Mouse (Mus musculus): ENCODE measurements around the gene Qsox2. TPM values are rescaled to one million over a fixed set of nuclear protein-coding genes. Genes with fewer than 3 reads are reported as not detected.

Qsox2 gene
- polyA plus RNA-seq, 1 experiment from 2014 or later, result 5.2 TPM

- no peaks in the 10 kb centered on the region for H3K4me1 ChIP-seq (replicated peaks)
- no peak overlapping the region for H3K4me3 ChIP-seq (replicated peaks)
- no peak overlapping the region for H3K27ac ChIP-seq (replicated peaks)
- H3K9ac ChIP-seq, result no peak overlapping the region
- no peaks in the 10 kb centered on the region for H3K27me3 ChIP-seq
- H3K9me3 ChIP-seq (replicated peaks), result no peaks in the 10 kb centered on the region
- WGBS (ENCODE audit: insufficient replicate concordance), result 63% methylated on average over 4 of the region's 4 CpGs
- H3K36me3 ChIP-seq (replicated peaks), result peaks cover 29% of the 10 kb centered on the region; the same call in 1 of the 2 replicates
- H3K4me2 ChIP-seq, result no peak overlapping the region
- no peak for ATAC-seq (ENCODE audit: insufficient read depth)
Measured at GRCm38 (mm10) chr2:26225242-26225641, 12.1 kb downstream of the Qsox2 start.

- ATAC-seq (ENCODE audit: insufficient read depth), result no peak
Measured at GRCm38 (mm10) chr2:26223961-26224360, 13.4 kb downstream of the Qsox2 start.

GRCm38 (mm10) chr2:26214526-26214925 lies 22.8 kb downstream of the Qsox2 start:
- ATAC-seq (ENCODE audit: insufficient read depth), result no peak

More at GRCm38 (mm10) chr2:26223961-26224360, 13.4 kb downstream of the Qsox2 start:
- Histone ChIP-seq H3K4me1 (replicated peaks) (no peaks in the 10 kb centered on the region), H3K36me3 (replicated peaks) (peaks cover 29% of the 10 kb centered on the region; the same call in 1 of the 2 replicates), H3K9ac (no peak overlapping the region), H3K27ac (replicated peaks) (no peak overlapping the region), H3K4me3 (replicated peaks) (no peak overlapping the region), H3K4me2 (no peak overlapping the region), H3K9me3 (replicated peaks) (no peaks in the 10 kb centered on the region), H3K27me3 (no peaks in the 10 kb centered on the region)
- 69% methylated on average over 3 of the region's 3 CpGs for WGBS (ENCODE audit: insufficient replicate concordance)

GRCm38 (mm10) chr2:26209566-26209965 lies 27.8 kb downstream of the Qsox2 start:
- peaks cover 35% of the 10 kb centered on the region for H3K36me3 ChIP-seq (replicated peaks)
- no peak overlapping the region for H3K4me3 ChIP-seq (replicated peaks)
- H3K27me3 ChIP-seq, result peaks cover 36% of the 10 kb centered on the region
- no peak overlapping the region for H3K9ac ChIP-seq
- H3K9me3 ChIP-seq (replicated peaks), result no peaks in the 10 kb centered on the region
- 70% methylated on average over 3 of the region's 3 CpGs for WGBS (ENCODE audit: insufficient replicate concordance)
- H3K27ac ChIP-seq (replicated peaks), result no peak overlapping the region
- ATAC-seq (ENCODE audit: insufficient read depth), result no peak
- H3K4me1 ChIP-seq (replicated peaks), result peaks cover 9% of the 10 kb centered on the region
- H3K4me2 ChIP-seq, result no peak overlapping the region

More at GRCm38 (mm10) chr2:26214526-26214925, 22.8 kb downstream of the Qsox2 start:
- H3K27ac ChIP-seq (replicated peaks), result no peak overlapping the region
- H3K4me3 ChIP-seq (replicated peaks), result no peak overlapping the region
- H3K9ac ChIP-seq, result no peak overlapping the region
- peaks cover 45% of the 10 kb centered on the region for H3K36me3 ChIP-seq (replicated peaks)
- H3K4me1 ChIP-seq (replicated peaks), result 0 out of 2 replicates have a peak, but pooled peaks cover 3% of the 10 kb centered on the region
- WGBS (ENCODE audit: insufficient replicate concordance), result 54% methylated on average over 3 of the region's 3 CpGs
- H3K9me3 ChIP-seq (replicated peaks), result no peaks in the 10 kb centered on the region
- no peak overlapping the region for H3K4me2 ChIP-seq
- H3K27me3 ChIP-seq, result no peaks in the 10 kb centered on the region

GRCm38 (mm10) chr2:26208126-26208789 lies 29.1 kb downstream of the Qsox2 start, which contains the start of gene Lhx3:
Gene Lhx3, minus strand, starts transcription at chr2:26208289.
- H3K9me3 ChIP-seq (replicated peaks), result no peaks in the 10 kb centered on the region
- H3K27me3 ChIP-seq, result peaks cover 49% of the 10 kb centered on the region
- no peak within 1 kb of the TSS for H3K9ac ChIP-seq
- H3K4me3 ChIP-seq (replicated peaks), result no peak within 1 kb of the TSS
- H3K27ac ChIP-seq (replicated peaks), result no peak within 1 kb of the TSS
- peak; percentile 76 for ATAC-seq (ENCODE audit: insufficient read depth)
- H3K36me3 ChIP-seq (replicated peaks), result peaks cover 28% of the 10 kb centered on the region
- H3K4me2 ChIP-seq, result no peak within 1 kb of the TSS
- peaks cover 7% of the 10 kb centered on the region for H3K4me1 ChIP-seq (replicated peaks)
- WGBS (ENCODE audit: insufficient replicate concordance), result 7% methylated on average over 19 of the region's 19 CpGs

- Histone ChIP-seq H3K27ac (replicated peaks) (no peak overlapping the region), H3K36me3 (replicated peaks) (peaks cover 28% of the 10 kb centered on the region), H3K4me2 (no peak overlapping the region), H3K9ac (no peak overlapping the region), H3K4me1 (replicated peaks) (peaks cover 7% of the 10 kb centered on the region), H3K4me3 (replicated peaks) (no peak overlapping the region), H3K9me3 (replicated peaks) (no peaks in the 10 kb centered on the region), H3K27me3 (peaks cover 56% of the 10 kb centered on the region)
- no peak for ATAC-seq (ENCODE audit: insufficient read depth)
- 11% methylated on average over 9 of the region's 9 CpGs for WGBS (ENCODE audit: insufficient replicate concordance)
Measured at GRCm38 (mm10) chr2:26207559-26207958, 29.8 kb downstream of the Qsox2 start.

GRCm38 (mm10) chr2:26205761-26206160 lies 31.6 kb downstream of the Qsox2 start:
- Histone ChIP-seq H3K9me3 (replicated peaks) (no peaks in the 10 kb centered on the region), H3K9ac (no peak overlapping the region), H3K27me3 (peaks cover 74% of the 10 kb centered on the region), H3K4me3 (replicated peaks) (no peak overlapping the region), H3K27ac (replicated peaks) (no peak overlapping the region), H3K36me3 (replicated peaks) (peaks cover 10% of the 10 kb centered on the region), H3K4me1 (replicated peaks) (peaks cover 7% of the 10 kb centered on the region), H3K4me2 (no peak overlapping the region)
- no peak for ATAC-seq (ENCODE audit: insufficient read depth)
- WGBS (ENCODE audit: insufficient replicate concordance), result 13% methylated on average over 10 of the region's 10 CpGs

GRCm38 (mm10) chr2:26205126-26205525 lies 32.2 kb downstream of the Qsox2 start:
- Histone ChIP-seq H3K4me3 (replicated peaks) (no peak overlapping the region), H3K4me1 (replicated peaks) (peaks cover 7% of the 10 kb centered on the region), H3K36me3 (replicated peaks) (peaks cover 3% of the 10 kb centered on the region), H3K9me3 (replicated peaks) (no peaks in the 10 kb centered on the region), H3K4me2 (no peak overlapping the region), H3K9ac (no peak overlapping the region), H3K27ac (replicated peaks) (no peak overlapping the region), H3K27me3 (peaks cover 80% of the 10 kb centered on the region)
- ATAC-seq (ENCODE audit: insufficient read depth), result no peak
- WGBS (ENCODE audit: insufficient replicate concordance), result under 1% methylated on average over 16 of the region's 16 CpGs

- ATAC-seq (ENCODE audit: insufficient read depth), result no peak
- no peak overlapping the region for H3K4me2 ChIP-seq
- WGBS (ENCODE audit: insufficient replicate concordance), result 4% methylated on average over 36 of the region's 36 CpGs
- H3K4me3 ChIP-seq (replicated peaks), result no peak overlapping the region
- no peaks in the 10 kb centered on the region for H3K9me3 ChIP-seq (replicated peaks)
- H3K4me1 ChIP-seq (replicated peaks), result no peaks in the 10 kb centered on the region
- H3K27ac ChIP-seq (replicated peaks), result no peak overlapping the region
- H3K27me3 ChIP-seq, result peaks cover 100% of the 10 kb centered on the region
- H3K36me3 ChIP-seq (replicated peaks), result no peaks in the 10 kb centered on the region
- no peak overlapping the region for H3K9ac ChIP-seq
Measured at GRCm38 (mm10) chr2:26202849-26203475, 34.4 kb downstream of the Qsox2 start.

GRCm38 (mm10) chr2:26201926-26202848 lies 35.1 kb downstream of the Qsox2 start:
- Histone ChIP-seq H3K36me3 (replicated peaks) (no peaks in the 10 kb centered on the region), H3K4me2 (no peak overlapping the region), H3K27me3 (peaks cover 100% of the 10 kb centered on the region), H3K9ac (no peak overlapping the region), H3K4me1 (replicated peaks) (no peaks in the 10 kb centered on the region), H3K27ac (replicated peaks) (no peak overlapping the region), H3K9me3 (replicated peaks) (no peaks in the 10 kb centered on the region), H3K4me3 (replicated peaks) (no peak overlapping the region)
- WGBS (ENCODE audit: insufficient replicate concordance), result 2% methylated on average over 77 of the region's 77 CpGs
- ATAC-seq (ENCODE audit: insufficient read depth), result no peak

GRCm38 (mm10) chr2:26198488-26198887 lies 38.8 kb downstream of the Qsox2 start:
- 2% methylated on average over 10 of the region's 10 CpGs for WGBS (ENCODE audit: insufficient replicate concordance)
- no peak overlapping the region for H3K27ac ChIP-seq (replicated peaks)
- no peak for ATAC-seq (ENCODE audit: insufficient read depth)

More at GRCm38 (mm10) chr2:26198488-26198887, 38.8 kb downstream of the Qsox2 start:
- Histone ChIP-seq H3K4me1 (replicated peaks) (no peaks in the 10 kb centered on the region; the same call in 1 of the 2 replicates), H3K9me3 (replicated peaks) (no peaks in the 10 kb centered on the region), H3K36me3 (replicated peaks) (no peaks in the 10 kb centered on the region), H3K9ac (no peak overlapping the region), H3K4me3 (replicated peaks) (no peak overlapping the region), H3K4me2 (no peak overlapping the region), H3K27me3 (peaks cover 100% of the 10 kb centered on the region)

Measured in liver, embryonic 15.5 days (tissue).